Comparison of ENCODE assay signal across 15 mouse cellular contexts in genomic region chr13:11941724-11942123, GRCm38 (mm10).
"Had no signal": no experiment of that assay in that cellular context is flagged by ENCODE, and none has a peak within 500 bp of the region (broad histone marks: within the 10 kb centered on the region; RNA-seq: fewer than 3 reads in every experiment).

No protein-coding gene starts in this region.

- H3K4me1 ChIP-seq: neural tube, embryonic 15.5 days; stomach, embryonic 15.5 days had no signal

- H3K4me3 ChIP-seq: neural tube, embryonic 15.5 days; stomach, embryonic 15.5 days had no signal

- H3K27me3 ChIP-seq: neural tube, embryonic 15.5 days; stomach, embryonic 15.5 days had no signal

- DNase-seq: retina, postnatal 1 day; right cerebral cortex, adult 18-20 months; right cerebral cortex, postnatal 14 days; right cerebral cortex, postnatal 25 days; right cerebral cortex, postnatal 4 days; spleen, adult 18-20 months; thymus, adult 18-20 months; thymus, adult 2 months; thymus, postnatal 14 days; thymus, postnatal 25 days; thymus, postnatal 36 days; thymus, postnatal 4 days had no signal

- H3K4me2 ChIP-seq: neural tube, embryonic 15.5 days; stomach, embryonic 15.5 days had no signal

- H3K27ac ChIP-seq: neural tube, embryonic 15.5 days; stomach, embryonic 15.5 days; stomach, postnatal 0 days had no signal

- H3K9me3 ChIP-seq: neural tube, embryonic 15.5 days; stomach, embryonic 15.5 days had no signal

- H3K36me3 ChIP-seq: neural tube, embryonic 15.5 days; stomach, embryonic 15.5 days had no signal

- H3K9ac ChIP-seq: neural tube, embryonic 15.5 days; stomach, embryonic 15.5 days had no signal
